Mouse (Mus musculus): Measurements from ENCODE around the gene Cfl1. TPM values are rescaled to one million over a fixed set of nuclear protein-coding genes. Genes with fewer than 3 reads are reported as not detected.

Gene Cfl1
- total and polyA plus RNA-seq, 3 experiments, result 853 to 1,228 (median 1,086) TPM

GRCm38 (mm10) chr19:5529325-5530137, 39.3 kb downstream of the Cfl1 start:
- TF ChIP-seq GATA2 (IDR thresholded peaks at IDR 0.05; ENCODE audit: borderline replicate concordance, low read depth, low read length), result no peak
- no peak for TF ChIP-seq GATA1 (IDR thresholded peaks at IDR 0.05; ENCODE audit: borderline replicate concordance, low read length)
- TF ChIP-seq POLR2AphosphoS5 (IDR thresholded peaks at IDR 0.05; ENCODE audit: insufficient replicate concordance, low read depth, low read length), result no peak
- TF ChIP-seq TAL1 (conservative IDR thresholded peaks at IDR 0.05; ENCODE audit: low read depth, low read length), result no peak
- peak; percentile 94 for TF ChIP-seq CTCF (IDR thresholded peaks at IDR 0.05; ENCODE audit: low read depth, low read length)
- DNase-seq (ENCODE audit: low spot score) (peak; percentile 89), ATAC-seq (ENCODE audit: extremely low read depth, insufficient number of reproducible peaks, low FRiP score, poor library complexity, severe bottlenecking) (peak; percentile 68)
- H3K4me1 ChIP-seq (ENCODE audit: insufficient read depth, low read depth, low read length), result peaks cover 13% of the 10 kb centered on the region
- H3K4me3 ChIP-seq (ENCODE audit: low read depth, low read length), result peak overlapping the region; percentile 58; the same call in 1 of the 2 replicates
- peaks cover 41% of the 10 kb centered on the region for H3K27me3 ChIP-seq (ENCODE audit: insufficient read depth, low read length)
- H3K36me3 ChIP-seq (replicated peaks), result no peaks in the 10 kb centered on the region
- no peaks in the 10 kb centered on the region for H3K9me3 ChIP-seq (replicated peaks)

GRCm38 (mm10) chr19:5530138-5530524, 39.9 kb downstream of the Cfl1 start:
- no peaks in the 10 kb centered on the region for H3K9me3 ChIP-seq (replicated peaks)
- H3K27me3 ChIP-seq (ENCODE audit: insufficient read depth, low read length), result peaks cover 41% of the 10 kb centered on the region
- H3K4me1 ChIP-seq (ENCODE audit: insufficient read depth, low read depth, low read length), result peaks cover 13% of the 10 kb centered on the region
- no peak for TF ChIP-seq GATA2 (IDR thresholded peaks at IDR 0.05; ENCODE audit: borderline replicate concordance, low read depth, low read length)
- H3K4me3 ChIP-seq (ENCODE audit: low read depth, low read length), result no peak overlapping the region
- DNase-seq (ENCODE audit: low spot score), result no peak
- no peaks in the 10 kb centered on the region for H3K36me3 ChIP-seq (replicated peaks)
- ATAC-seq (ENCODE audit: extremely low read depth, insufficient number of reproducible peaks, low FRiP score, poor library complexity, severe bottlenecking), result no peak

- peaks cover 11% of the 10 kb centered on the region for H3K4me1 ChIP-seq (ENCODE audit: insufficient read depth, low read depth, low read length)
- DNase-seq (ENCODE audit: low spot score) (no peak), ATAC-seq (ENCODE audit: extremely low read depth, insufficient number of reproducible peaks, low FRiP score, poor library complexity, severe bottlenecking) (no peak)
- peaks cover 46% of the 10 kb centered on the region for H3K27me3 ChIP-seq (ENCODE audit: insufficient read depth, low read length)
- no peaks in the 10 kb centered on the region for H3K36me3 ChIP-seq (replicated peaks)
- no peaks in the 10 kb centered on the region for H3K9me3 ChIP-seq (replicated peaks)
- TF ChIP-seq GATA1 (IDR thresholded peaks at IDR 0.05; ENCODE audit: borderline replicate concordance, low read length) (no peak), CTCF (IDR thresholded peaks at IDR 0.05; ENCODE audit: low read depth, low read length) (no peak), POLR2AphosphoS5 (IDR thresholded peaks at IDR 0.05; ENCODE audit: insufficient replicate concordance, low read depth, low read length) (no peak), TAL1 (conservative IDR thresholded peaks at IDR 0.05; ENCODE audit: low read depth, low read length) (no peak), GATA2 (IDR thresholded peaks at IDR 0.05; ENCODE audit: borderline replicate concordance, low read depth, low read length) (no peak)
- H3K4me3 ChIP-seq (ENCODE audit: low read depth, low read length), result no peak overlapping the region
Measured at GRCm38 (mm10) chr19:5532520-5532919, 42.3 kb downstream of the Cfl1 start.

GRCm38 (mm10) chr19:5538786-5539185, 48.5 kb downstream of the Cfl1 start:
- no peak for ATAC-seq (ENCODE audit: extremely low read depth, insufficient number of reproducible peaks, low FRiP score, poor library complexity, severe bottlenecking)
- H3K9me3 ChIP-seq (replicated peaks), result no peaks in the 10 kb centered on the region
- DNase-seq (ENCODE audit: low spot score), result no peak
- H3K4me1 ChIP-seq (ENCODE audit: insufficient read depth, low read depth, low read length), result no peaks in the 10 kb centered on the region
- H3K36me3 ChIP-seq (replicated peaks), result no peaks in the 10 kb centered on the region
- TF ChIP-seq CTCF (IDR thresholded peaks at IDR 0.05; ENCODE audit: low read depth, low read length), result no peak
- TF ChIP-seq GATA2 (IDR thresholded peaks at IDR 0.05; ENCODE audit: borderline replicate concordance, low read depth, low read length), result no peak
- TF ChIP-seq GATA1 (IDR thresholded peaks at IDR 0.05; ENCODE audit: borderline replicate concordance, low read length), result no peak
- no peak for TF ChIP-seq POLR2AphosphoS5 (IDR thresholded peaks at IDR 0.05; ENCODE audit: insufficient replicate concordance, low read depth, low read length)
- no peak for TF ChIP-seq TAL1 (conservative IDR thresholded peaks at IDR 0.05; ENCODE audit: low read depth, low read length)
- H3K27me3 ChIP-seq (ENCODE audit: insufficient read depth, low read length), result peaks cover 28% of the 10 kb centered on the region
- no peak overlapping the region for H3K4me3 ChIP-seq (ENCODE audit: low read depth, low read length)

- no peak for TF ChIP-seq POLR2AphosphoS5 (IDR thresholded peaks at IDR 0.05; ENCODE audit: insufficient replicate concordance, low read depth, low read length)
- no peak for TF ChIP-seq GATA1 (IDR thresholded peaks at IDR 0.05; ENCODE audit: borderline replicate concordance, low read length)
- TF ChIP-seq TAL1 (conservative IDR thresholded peaks at IDR 0.05; ENCODE audit: low read depth, low read length), result no peak
- no peak for TF ChIP-seq GATA2 (IDR thresholded peaks at IDR 0.05; ENCODE audit: borderline replicate concordance, low read depth, low read length)
- no peak for TF ChIP-seq CTCF (IDR thresholded peaks at IDR 0.05; ENCODE audit: low read depth, low read length)
- peaks cover 42% of the 10 kb centered on the region for H3K27me3 ChIP-seq (ENCODE audit: insufficient read depth, low read length)
Measured at GRCm38 (mm10) chr19:5543362-5543761, 53.1 kb downstream of the Cfl1 start.

GRCm38 (mm10) chr19:5544031-5544430, 53.8 kb downstream of the Cfl1 start:
- Histone ChIP-seq H3K4me3 (ENCODE audit: low read depth, low read length) (no peak overlapping the region), H3K27me3 (ENCODE audit: insufficient read depth, low read length) (peaks cover 44% of the 10 kb centered on the region), H3K4me1 (ENCODE audit: insufficient read depth, low read depth, low read length) (no peaks in the 10 kb centered on the region), H3K36me3 (replicated peaks) (no peaks in the 10 kb centered on the region), H3K9me3 (replicated peaks) (no peaks in the 10 kb centered on the region)
- no peak for ATAC-seq (ENCODE audit: extremely low read depth, insufficient number of reproducible peaks, low FRiP score, poor library complexity, severe bottlenecking)
- no peak for DNase-seq (ENCODE audit: low spot score)
- TF ChIP-seq CTCF (IDR thresholded peaks at IDR 0.05; ENCODE audit: low read depth, low read length) (no peak), POLR2AphosphoS5 (IDR thresholded peaks at IDR 0.05; ENCODE audit: insufficient replicate concordance, low read depth, low read length) (no peak), GATA2 (IDR thresholded peaks at IDR 0.05; ENCODE audit: borderline replicate concordance, low read depth, low read length) (no peak), GATA1 (IDR thresholded peaks at IDR 0.05; ENCODE audit: borderline replicate concordance, low read length) (no peak), TAL1 (conservative IDR thresholded peaks at IDR 0.05; ENCODE audit: low read depth, low read length) (no peak)

More at GRCm38 (mm10) chr19:5543362-5543761, 53.1 kb downstream of the Cfl1 start:
- H3K4me1 ChIP-seq (ENCODE audit: insufficient read depth, low read depth, low read length), result no peaks in the 10 kb centered on the region
- H3K36me3 ChIP-seq (replicated peaks), result no peaks in the 10 kb centered on the region
- ATAC-seq (ENCODE audit: extremely low read depth, insufficient number of reproducible peaks, low FRiP score, poor library complexity, severe bottlenecking) (no peak), DNase-seq (ENCODE audit: low spot score) (no peak)
- no peak overlapping the region for H3K4me3 ChIP-seq (ENCODE audit: low read depth, low read length)
- H3K9me3 ChIP-seq (replicated peaks), result no peaks in the 10 kb centered on the region

Other genes starting within 250 kb of the Cfl1 start
Only the 20 nearest of the 30 such genes appear.
- gene Cst6, start 140.9 kb upstream of the Cfl1 start, total RNA-seq (2014; fragmentation: Nextera tagmentation), result not detected in 2 replicates
- gene Cst6, start 140.9 kb upstream of the Cfl1 start, total RNA-seq (2017), result 0.05 and 0.06 TPM in 2 replicates
- gene Cst6, start 140.9 kb upstream of the Cfl1 start, polyA plus RNA-seq (2012), result not detected in 2 replicates
- 38.5 and 40.9 TPM in 2 replicates for gene Eif1ad, start 123.7 kb upstream of the Cfl1 start, total RNA-seq (2014; fragmentation: Nextera tagmentation)
- 55.0 and 58.4 TPM in 2 replicates for gene Eif1ad, start 123.7 kb upstream of the Cfl1 start, total RNA-seq (2017)
- 96.0 and 100 TPM in 2 replicates for gene Eif1ad, start 123.7 kb upstream of the Cfl1 start, polyA plus RNA-seq (2012)
- gene Banf1, start 123.3 kb upstream of the Cfl1 start, total RNA-seq (2014; fragmentation: Nextera tagmentation), result 329 and 422 TPM in 2 replicates
- gene Banf1, start 123.3 kb upstream of the Cfl1 start, total RNA-seq (2017), result 35.1 and 42.1 TPM in 2 replicates
- gene Banf1, start 123.3 kb upstream of the Cfl1 start, polyA plus RNA-seq (2012), result 210 and 227 TPM in 2 replicates
- gene Sart1, start 101.8 kb upstream of the Cfl1 start, total RNA-seq (2014; fragmentation: Nextera tagmentation), result 39.6 and 40.5 TPM in 2 replicates
- gene Sart1, start 101.8 kb upstream of the Cfl1 start, total RNA-seq (2017), result 68.7 and 75.5 TPM in 2 replicates
- 183 and 195 TPM in 2 replicates for gene Sart1, start 101.8 kb upstream of the Cfl1 start, polyA plus RNA-seq (2012)
- 1.3 TPM in 1 of 2 replicates, not detected in the other for gene Tsga10ip, start 87.9 kb upstream of the Cfl1 start, total RNA-seq (2014; fragmentation: Nextera tagmentation)
- gene Tsga10ip, start 87.9 kb upstream of the Cfl1 start, total RNA-seq (2017), result 0.11 TPM in 1 of 2 replicates, not detected in the other
- gene Tsga10ip, start 87.9 kb upstream of the Cfl1 start, polyA plus RNA-seq (2012), result 0.74 and 1.5 TPM in 2 replicates
- 44.6 and 46.0 TPM in 2 replicates for gene Drap1, start 65.5 kb upstream of the Cfl1 start, total RNA-seq (2014; fragmentation: Nextera tagmentation)
- 81.5 and 87.0 TPM in 2 replicates for gene Drap1, start 65.5 kb upstream of the Cfl1 start, total RNA-seq (2017)
- 305 and 329 TPM in 2 replicates for gene Drap1, start 65.5 kb upstream of the Cfl1 start, polyA plus RNA-seq (2012)
- gene AI837181, start 65.3 kb upstream of the Cfl1 start, total RNA-seq (2014; fragmentation: Nextera tagmentation), result 29.8 and 30.5 TPM in 2 replicates
- gene AI837181, start 65.3 kb upstream of the Cfl1 start, total RNA-seq (2017), result 10.2 and 10.5 TPM in 2 replicates
- 59.5 and 68.5 TPM in 2 replicates for gene AI837181, start 65.3 kb upstream of the Cfl1 start, polyA plus RNA-seq (2012)
- 0.90 and 3.0 TPM in 2 replicates for gene Fosl1, start 42.9 kb upstream of the Cfl1 start, total RNA-seq (2014; fragmentation: Nextera tagmentation)
- 1.9 and 2.3 TPM in 2 replicates for gene Fosl1, start 42.9 kb upstream of the Cfl1 start, total RNA-seq (2017)
- 3.4 and 3.6 TPM in 2 replicates for gene Fosl1, start 42.9 kb upstream of the Cfl1 start, polyA plus RNA-seq (2012)
- gene Ccdc85b, start 32.6 kb upstream of the Cfl1 start, total RNA-seq (2014; fragmentation: Nextera tagmentation), result 1.9 and 3.3 TPM in 2 replicates
- gene Ccdc85b, start 32.6 kb upstream of the Cfl1 start, total RNA-seq (2017), result 3.0 and 4.1 TPM in 2 replicates
- 13.1 and 16.9 TPM in 2 replicates for gene Ccdc85b, start 32.6 kb upstream of the Cfl1 start, polyA plus RNA-seq (2012)
- 50.8 and 53.9 TPM in 2 replicates for gene Fibp, start 29.8 kb upstream of the Cfl1 start, total RNA-seq (2014; fragmentation: Nextera tagmentation)
- gene Fibp, start 29.8 kb upstream of the Cfl1 start, total RNA-seq (2017), result 71.8 and 104 TPM in 2 replicates
- 42.8 and 162 TPM in 2 replicates for gene Fibp, start 29.8 kb upstream of the Cfl1 start, polyA plus RNA-seq (2012)
- not detected in 2 replicates for gene Ctsw, start 21.9 kb upstream of the Cfl1 start, total RNA-seq (2014; fragmentation: Nextera tagmentation)
- gene Ctsw, start 21.9 kb upstream of the Cfl1 start, total RNA-seq (2017), result not detected in 2 replicates
- gene Ctsw, start 21.9 kb upstream of the Cfl1 start, polyA plus RNA-seq (2012), result not detected in 2 replicates
- 4.1 and 6.7 TPM in 2 replicates for gene Efemp2, start 16.5 kb upstream of the Cfl1 start, total RNA-seq (2014; fragmentation: Nextera tagmentation)
- 4.6 and 6.6 TPM in 2 replicates for gene Efemp2, start 16.5 kb upstream of the Cfl1 start, total RNA-seq (2017)
- 3.0 and 3.1 TPM in 2 replicates for gene Efemp2, start 16.5 kb upstream of the Cfl1 start, polyA plus RNA-seq (2012)
- 16.8 and 38.0 TPM in 2 replicates for gene Mus81, start 2.1 kb upstream of the Cfl1 start, total RNA-seq (2014; fragmentation: Nextera tagmentation)
- 16.0 and 22.9 TPM in 2 replicates for gene Mus81, start 2.1 kb upstream of the Cfl1 start, total RNA-seq (2017)
- gene Mus81, start 2.1 kb upstream of the Cfl1 start, polyA plus RNA-seq (2012), result 17.1 and 19.5 TPM in 2 replicates
- gene 1700020D05Rik, start 13.3 kb downstream of the Cfl1 start, total RNA-seq (2014; fragmentation: Nextera tagmentation), result 0.73 and 4.0 TPM in 2 replicates
- gene 1700020D05Rik, start 13.3 kb downstream of the Cfl1 start, total RNA-seq (2017), result 2.1 and 2.7 TPM in 2 replicates
- gene 1700020D05Rik, start 13.3 kb downstream of the Cfl1 start, polyA plus RNA-seq (2012), result 0.12 and 0.36 TPM in 2 replicates
- gene Snx32, start 20.1 kb downstream of the Cfl1 start, total RNA-seq (2014; fragmentation: Nextera tagmentation), result 9.8 and 12.6 TPM in 2 replicates
- 12.0 and 13.3 TPM in 2 replicates for gene Snx32, start 20.1 kb downstream of the Cfl1 start, total RNA-seq (2017)
- 1.6 and 2.0 TPM in 2 replicates for gene Snx32, start 20.1 kb downstream of the Cfl1 start, polyA plus RNA-seq (2012)
- gene Ovol1, start 70.2 kb downstream of the Cfl1 start, total RNA-seq (2014; fragmentation: Nextera tagmentation), result not detected in 2 replicates
- 0.05 and 0.06 TPM in 2 replicates for gene Ovol1, start 70.2 kb downstream of the Cfl1 start, total RNA-seq (2017)
- not detected in 2 replicates for gene Ovol1, start 70.2 kb downstream of the Cfl1 start, polyA plus RNA-seq (2012)
- 8.5 and 11.0 TPM in 2 replicates for gene Ap5b1, start 77.6 kb downstream of the Cfl1 start, total RNA-seq (2014; fragmentation: Nextera tagmentation)
- gene Ap5b1, start 77.6 kb downstream of the Cfl1 start, total RNA-seq (2017), result 5.5 and 6.5 TPM in 2 replicates
- 15.5 and 16.4 TPM in 2 replicates for gene Ap5b1, start 77.6 kb downstream of the Cfl1 start, polyA plus RNA-seq (2012)
- 19.7 and 30.8 TPM in 2 replicates for gene Rnaseh2c, start 111.4 kb downstream of the Cfl1 start, total RNA-seq (2014; fragmentation: Nextera tagmentation)
- gene Rnaseh2c, start 111.4 kb downstream of the Cfl1 start, total RNA-seq (2017), result 75.5 and 103 TPM in 2 replicates
- 277 and 315 TPM in 2 replicates for gene Rnaseh2c, start 111.4 kb downstream of the Cfl1 start, polyA plus RNA-seq (2012)
- gene Kat5, start 119.8 kb downstream of the Cfl1 start, total RNA-seq (2014; fragmentation: Nextera tagmentation), result 40.1 and 43.0 TPM in 2 replicates
- gene Kat5, start 119.8 kb downstream of the Cfl1 start, total RNA-seq (2017), result 100 and 106 TPM in 2 replicates
- gene Kat5, start 119.8 kb downstream of the Cfl1 start, polyA plus RNA-seq (2012), result 81.9 and 86.0 TPM in 2 replicates
- gene Rela, start 147.0 kb downstream of the Cfl1 start, total RNA-seq (2014; fragmentation: Nextera tagmentation), result 43.2 and 60.7 TPM in 2 replicates
- gene Rela, start 147.0 kb downstream of the Cfl1 start, total RNA-seq (2017), result 33.0 and 37.9 TPM in 2 replicates
- gene Rela, start 147.0 kb downstream of the Cfl1 start, polyA plus RNA-seq (2012), result 77.0 and 108 TPM in 2 replicates

Data from G1E (cell line).